Mouse (Mus musculus): ENCODE measurements around the gene Inpp5k.
A peak's percentile ranks its signal among the peaks of the same experiment; 100 is the strongest.

The Inpp5k gene

DNA sequence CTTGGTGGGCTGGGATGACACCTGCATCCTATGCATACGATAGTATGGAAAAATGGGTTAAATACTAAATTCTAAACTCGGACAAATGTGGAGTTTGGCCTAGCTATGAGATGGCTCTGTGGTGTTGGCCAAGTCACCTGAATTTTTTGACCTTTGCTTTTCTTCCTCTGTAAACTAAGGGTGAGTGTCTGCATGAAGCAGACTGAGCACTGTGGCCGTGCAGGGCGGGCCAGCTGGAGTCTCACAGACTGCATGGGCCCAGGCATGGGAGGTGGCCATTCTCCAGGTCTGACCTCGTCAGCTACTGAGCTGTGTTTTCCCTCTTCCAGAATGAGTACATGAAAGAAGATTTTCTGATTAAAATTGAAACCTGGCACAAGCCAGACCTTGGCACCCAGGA, 22.0 kb upstream of the Inpp5k start:
- Histone ChIP-seq H3K4me1 (replicated peaks; ENCODE audit: low read depth, low read length) (peaks cover 71% of the 10 kb centered on the region), H3K36me3 (ENCODE audit: insufficient read depth, low read length) (peaks cover 68% of the 10 kb centered on the region), H3K9me3 (ENCODE audit: low read length) (no peaks in the 10 kb centered on the region), H3K4me3 (replicated peaks; ENCODE audit: low read length) (no peak overlapping the region), H3K27me3 (ENCODE audit: insufficient read depth, low read length) (no peaks in the 10 kb centered on the region)
- TF ChIP-seq POU5F1 (IDR thresholded peaks at IDR 0.05; ENCODE audit: borderline replicate concordance, low read length) = no peak
- no peak for TF ChIP-seq CTCF (conservative IDR thresholded peaks at IDR 0.05; ENCODE audit: low read length)
- no peak for TF ChIP-seq NANOG (IDR thresholded peaks at IDR 0.05; ENCODE audit: borderline replicate concordance, low read length)

DNA sequence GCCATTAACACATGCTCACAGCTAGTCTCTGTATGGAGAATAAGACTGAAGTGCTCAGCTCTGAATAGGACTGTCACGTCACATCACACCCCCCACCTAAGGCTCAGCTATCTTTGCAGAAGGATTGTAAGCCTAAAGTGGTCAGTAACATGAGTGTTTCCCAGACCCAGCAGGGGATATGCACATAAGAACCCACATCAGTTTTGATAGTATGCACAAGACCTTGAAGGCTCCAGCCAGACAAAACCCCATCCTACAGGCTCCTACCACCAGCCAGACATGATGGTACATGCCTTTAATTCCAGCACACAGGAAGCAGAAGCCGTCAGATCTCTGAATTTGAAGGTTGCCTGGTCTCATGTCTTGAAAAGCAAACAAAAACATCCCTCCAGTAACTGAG, 20.8 kb upstream of the Inpp5k start:
- no peak for TF ChIP-seq CTCF (conservative IDR thresholded peaks at IDR 0.05; ENCODE audit: low read length)
- TF ChIP-seq POU5F1 (IDR thresholded peaks at IDR 0.05; ENCODE audit: borderline replicate concordance, low read length) = 0 out of 2 replicates have a peak, but pooled peaks have one; percentile 44
- H3K36me3 ChIP-seq (ENCODE audit: insufficient read depth, low read length) = peaks cover 63% of the 10 kb centered on the region
- H3K4me1 ChIP-seq (replicated peaks; ENCODE audit: low read depth, low read length) = peaks cover 59% of the 10 kb centered on the region
- no peak overlapping the region for H3K4me3 ChIP-seq (replicated peaks; ENCODE audit: low read length)
- no peaks in the 10 kb centered on the region for H3K27me3 ChIP-seq (ENCODE audit: insufficient read depth, low read length)
- no peaks in the 10 kb centered on the region for H3K9me3 ChIP-seq (ENCODE audit: low read length)

DNA sequence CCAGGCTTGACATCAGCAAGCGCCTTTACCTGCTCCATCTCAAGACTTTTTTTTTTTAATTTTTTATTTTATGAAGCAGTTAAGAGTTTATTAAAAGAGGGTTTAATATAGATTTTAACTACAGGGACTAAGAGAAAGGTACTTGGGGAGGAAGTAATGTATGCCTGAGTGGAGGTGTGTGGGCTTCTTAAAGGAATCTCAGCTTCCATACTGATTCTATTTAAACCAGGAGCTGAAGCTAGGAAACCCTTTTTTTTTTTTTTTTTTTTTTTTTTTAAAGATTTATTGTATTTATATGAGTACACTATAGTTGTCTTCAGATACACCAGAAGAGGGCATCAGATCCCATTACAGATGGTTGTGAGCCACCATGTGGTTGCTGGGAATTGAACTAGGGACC, 16.0 kb upstream of the Inpp5k start:
- Histone ChIP-seq H3K27me3 (ENCODE audit: insufficient read depth, low read length) (no peaks in the 10 kb centered on the region), H3K4me1 (replicated peaks; ENCODE audit: low read depth, low read length) (peaks cover 32% of the 10 kb centered on the region), H3K4me3 (replicated peaks; ENCODE audit: low read length) (no peak overlapping the region), H3K9me3 (ENCODE audit: low read length) (no peaks in the 10 kb centered on the region), H3K36me3 (ENCODE audit: insufficient read depth, low read length) (peaks cover 62% of the 10 kb centered on the region)
- TF ChIP-seq NANOG (IDR thresholded peaks at IDR 0.05; ENCODE audit: borderline replicate concordance, low read length) = no peak
- TF ChIP-seq POU5F1 (IDR thresholded peaks at IDR 0.05; ENCODE audit: borderline replicate concordance, low read length) = no peak
- no peak for TF ChIP-seq CTCF (conservative IDR thresholded peaks at IDR 0.05; ENCODE audit: low read length)

- no peaks in the 10 kb centered on the region for H3K27me3 ChIP-seq (ENCODE audit: insufficient read depth, low read length)
- H3K4me3 ChIP-seq (replicated peaks; ENCODE audit: low read length) = no peak overlapping the region
- peaks cover 32% of the 10 kb centered on the region for H3K4me1 ChIP-seq (replicated peaks; ENCODE audit: low read depth, low read length)
- no peaks in the 10 kb centered on the region for H3K9me3 ChIP-seq (ENCODE audit: low read length)
- H3K36me3 ChIP-seq (ENCODE audit: insufficient read depth, low read length) = peaks cover 62% of the 10 kb centered on the region
- TF ChIP-seq POU5F1 (IDR thresholded peaks at IDR 0.05; ENCODE audit: borderline replicate concordance, low read length) (no peak), CTCF (conservative IDR thresholded peaks at IDR 0.05; ENCODE audit: low read length) (no peak), NANOG (IDR thresholded peaks at IDR 0.05; ENCODE audit: borderline replicate concordance, low read length) (no peak)
Measured at GRCm38 (mm10) chr11:75615556-75615955, 15.2 kb upstream of the Inpp5k start.

DNA sequence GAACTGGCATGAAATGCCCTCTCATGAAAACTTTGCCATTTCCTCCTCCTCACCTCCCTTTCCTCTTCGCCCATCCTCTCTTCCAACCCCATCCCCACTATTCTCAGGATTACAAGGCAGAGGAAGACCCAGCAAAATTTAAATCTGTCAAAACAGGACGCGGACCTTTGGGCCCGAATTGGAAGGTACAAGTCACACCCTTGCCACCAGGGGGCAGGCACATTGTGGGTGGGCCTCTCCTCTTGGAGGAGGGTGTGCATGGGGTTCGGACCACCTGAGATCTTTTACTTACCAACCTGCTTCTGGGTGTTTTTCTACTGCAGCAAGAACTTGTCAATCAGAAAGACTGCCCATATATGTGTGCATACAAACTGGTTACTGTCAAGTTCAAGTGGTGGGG, 11.7 kb upstream of the Inpp5k start:
- peaks cover 48% of the 10 kb centered on the region for H3K36me3 ChIP-seq (ENCODE audit: insufficient read depth, low read length)
- H3K4me1 ChIP-seq (replicated peaks; ENCODE audit: low read depth, low read length) = peaks cover 62% of the 10 kb centered on the region
- no peaks in the 10 kb centered on the region for H3K9me3 ChIP-seq (ENCODE audit: low read length)
- TF ChIP-seq NANOG (IDR thresholded peaks at IDR 0.05; ENCODE audit: borderline replicate concordance, low read length) (no peak), CTCF (conservative IDR thresholded peaks at IDR 0.05; ENCODE audit: low read length) (peak; percentile 75)
- no peaks in the 10 kb centered on the region for H3K27me3 ChIP-seq (ENCODE audit: insufficient read depth, low read length)
- H3K4me3 ChIP-seq (replicated peaks; ENCODE audit: low read length) = no peak overlapping the region

DNA sequence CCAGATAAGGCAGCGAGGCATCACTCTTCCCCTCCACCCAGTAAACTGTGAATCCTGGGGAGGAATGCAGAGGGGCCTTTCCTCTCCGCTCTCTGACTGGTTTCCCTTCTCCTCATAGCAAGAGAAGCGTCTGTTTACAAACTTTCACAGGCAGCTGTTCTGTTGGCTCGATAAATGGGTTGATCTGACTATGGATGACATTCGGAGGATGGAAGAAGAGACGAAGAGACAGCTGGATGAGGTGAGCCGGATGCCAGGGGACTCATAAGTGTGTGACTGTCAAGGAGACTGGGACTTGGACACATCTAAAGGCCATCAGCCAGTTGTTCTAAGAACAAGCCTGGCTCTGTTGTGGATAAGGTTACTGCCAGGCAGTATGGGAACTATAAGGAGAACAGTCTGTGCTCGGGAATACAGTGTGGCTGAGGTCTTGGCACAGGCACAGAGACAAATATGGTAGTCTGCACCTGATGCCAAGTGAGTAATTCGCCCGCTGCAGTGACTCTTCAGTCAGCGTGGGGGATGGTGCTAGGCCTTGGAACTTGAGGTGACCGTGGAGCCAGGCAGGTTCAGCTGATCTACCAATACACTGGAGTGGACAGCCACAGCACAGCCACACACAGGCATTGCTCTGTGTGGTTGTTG, 10.5 kb upstream of the Inpp5k start:
- H3K27me3 ChIP-seq (ENCODE audit: insufficient read depth, low read length) = no peaks in the 10 kb centered on the region
- H3K4me3 ChIP-seq (replicated peaks; ENCODE audit: low read length) = peak overlapping the region; percentile 63
- no peak for TF ChIP-seq NANOG (IDR thresholded peaks at IDR 0.05; ENCODE audit: borderline replicate concordance, low read length)
- no peak for TF ChIP-seq POU5F1 (IDR thresholded peaks at IDR 0.05; ENCODE audit: borderline replicate concordance, low read length)
- no peak for TF ChIP-seq CTCF (conservative IDR thresholded peaks at IDR 0.05; ENCODE audit: low read length)
- peaks cover 73% of the 10 kb centered on the region for H3K4me1 ChIP-seq (replicated peaks; ENCODE audit: low read depth, low read length)
- H3K36me3 ChIP-seq (ENCODE audit: insufficient read depth, low read length) = peaks cover 54% of the 10 kb centered on the region
- H3K9me3 ChIP-seq (ENCODE audit: low read length) = no peaks in the 10 kb centered on the region

DNA sequence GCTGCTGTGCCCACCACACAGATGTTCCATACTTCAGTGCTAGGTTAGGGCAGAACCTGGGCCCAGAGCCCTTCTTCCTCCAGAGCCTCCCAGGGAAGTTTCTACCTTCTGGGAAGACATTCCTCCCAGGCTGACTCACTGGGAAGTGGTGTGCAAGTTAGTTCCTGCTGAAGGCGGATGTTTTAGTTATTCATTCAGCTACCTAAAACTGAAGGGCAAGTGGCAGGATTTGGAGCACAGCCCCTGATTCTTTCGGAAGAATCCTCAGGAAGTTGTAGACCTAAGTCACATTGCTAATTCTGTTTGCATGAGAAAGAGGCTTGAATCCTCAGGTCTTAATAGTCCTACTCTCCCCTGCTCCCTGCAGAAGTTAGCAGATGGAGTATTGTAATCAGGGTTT, 9.4 kb upstream of the Inpp5k start:
- Histone ChIP-seq H3K9me3 (ENCODE audit: low read length) (no peaks in the 10 kb centered on the region), H3K4me3 (replicated peaks; ENCODE audit: low read length) (peak overlapping the region; percentile 63), H3K27me3 (ENCODE audit: insufficient read depth, low read length) (no peaks in the 10 kb centered on the region), H3K36me3 (ENCODE audit: insufficient read depth, low read length) (peaks cover 60% of the 10 kb centered on the region), H3K4me1 (replicated peaks; ENCODE audit: low read depth, low read length) (peaks cover 85% of the 10 kb centered on the region)
- no peak for TF ChIP-seq CTCF (conservative IDR thresholded peaks at IDR 0.05; ENCODE audit: low read length)
- TF ChIP-seq NANOG (IDR thresholded peaks at IDR 0.05; ENCODE audit: borderline replicate concordance, low read length) = peak; percentile 46
- peak; percentile 96 for TF ChIP-seq POU5F1 (IDR thresholded peaks at IDR 0.05; ENCODE audit: borderline replicate concordance, low read length)

DNA sequence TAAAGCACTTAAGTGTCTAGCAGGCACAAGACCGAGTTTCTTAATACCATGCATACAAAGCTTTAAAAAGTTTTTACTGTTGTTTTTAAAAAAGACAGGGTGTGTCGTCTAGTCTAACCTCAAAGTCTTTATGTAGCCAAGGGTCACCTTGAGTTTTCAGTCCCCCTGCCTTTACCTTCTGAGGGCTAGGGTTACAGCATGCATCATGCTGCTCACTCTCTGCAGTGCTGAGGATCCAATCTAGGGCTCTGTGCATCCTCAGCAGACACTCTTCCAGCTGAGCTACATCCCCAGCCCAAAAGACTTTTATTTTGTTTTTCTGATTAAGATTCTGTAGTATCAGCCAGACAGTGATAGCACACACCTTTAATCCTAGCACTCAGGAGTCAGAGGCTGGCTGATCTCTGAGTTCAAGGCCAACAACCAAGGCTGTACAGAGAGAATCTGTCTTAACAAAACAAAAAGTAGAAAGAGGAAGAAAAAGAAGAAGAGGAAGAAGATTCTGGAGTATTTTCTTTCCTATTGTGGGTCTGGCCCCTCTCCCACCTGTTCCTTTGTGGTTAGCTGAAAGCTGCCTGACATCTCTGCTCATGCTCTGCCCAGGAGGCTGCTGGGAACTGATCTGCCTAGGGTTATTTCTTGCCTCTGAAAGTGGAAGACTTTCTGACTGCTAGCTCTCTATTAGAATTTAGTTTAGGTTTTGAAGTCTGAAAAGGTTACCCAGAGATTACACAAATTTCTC, 8.0 kb upstream of the Inpp5k start:
- Histone ChIP-seq H3K36me3 (ENCODE audit: insufficient read depth, low read length) (peaks cover 64% of the 10 kb centered on the region), H3K4me1 (replicated peaks; ENCODE audit: low read depth, low read length) (peaks cover 93% of the 10 kb centered on the region), H3K4me3 (replicated peaks; ENCODE audit: low read length) (peak overlapping the region; percentile 49), H3K9me3 (ENCODE audit: low read length) (no peaks in the 10 kb centered on the region), H3K27me3 (ENCODE audit: insufficient read depth, low read length) (no peaks in the 10 kb centered on the region)
- TF ChIP-seq NANOG (IDR thresholded peaks at IDR 0.05; ENCODE audit: borderline replicate concordance, low read length) = no peak
- TF ChIP-seq CTCF (conservative IDR thresholded peaks at IDR 0.05; ENCODE audit: low read length) = no peak
- TF ChIP-seq POU5F1 (IDR thresholded peaks at IDR 0.05; ENCODE audit: borderline replicate concordance, low read length) = no peak

Measured in E14TG2a.4 (cell line).